Mouse (Mus musculus) neural tube, embryonic 12.5 days (tissue): Measurements from ENCODE around the gene Pgp. TPM values are rescaled to one million over a fixed set of nuclear protein-coding genes. Genes with fewer than 3 reads are reported as not detected.

Experiments
- ATAC-seq: fragments of 200-750 bp; cut with Nextera tagmentation; 2 replicates; pipeline ENCODE4 v1.8.0; 2017; ENCODE audit warnings: low read depth, mild to moderate bottlenecking, moderate TSS enrichment, moderate library complexity; ENCODE audit not compliant: low FRiP score
- H3K27ac ChIP-seq: fragments of 300-500 bp; sonication (generic); 2 replicates; pipeline ENCODE4 v1.5.1; 2016
- H3K27me3 ChIP-seq: fragments of 300-500 bp; sonication (generic); replicated peaks from 2 replicates; pipeline ENCODE4 v1.6.1; 2016; ENCODE audit warnings: mild to moderate bottlenecking
- H3K36me3 ChIP-seq: fragments of 300-500 bp; sonication (generic); 2 replicates; pipeline ENCODE4 v1.6.1; 2016; ENCODE audit warnings: mild to moderate bottlenecking
- H3K4me1 ChIP-seq: fragments of 300-500 bp; sonication (generic); 2 replicates; pipeline ENCODE4 v1.6.1; 2016
- H3K4me2 ChIP-seq: fragments of 300-500 bp; sonication (generic); replicated peaks from 2 replicates; pipeline ENCODE4 v1.6.1; 2016; ENCODE audit warnings: mild to moderate bottlenecking
- H3K4me3 ChIP-seq: fragments of 300-500 bp; sonication (generic); 2 replicates; pipeline ENCODE4 v1.5.1; 2016
- H3K9ac ChIP-seq: fragments of 300-500 bp; sonication (generic); 2 replicates; pipeline ENCODE4 v1.6.1; 2016; ENCODE audit warnings: mild to moderate bottlenecking
- H3K9me3 ChIP-seq: fragments of 300-500 bp; sonication (generic); 2 replicates; pipeline ENCODE4 v1.6.1; 2016; ENCODE audit warnings: mild to moderate bottlenecking
- WGBS: fragments of 180-500 bp; shearing (Covaris S2); methylation state at CpG from one replicate; pipeline ENCODE4 v1.1.7; 2016; 5-methylcytosine and 5-hydroxymethylcytosine counted together
- polyA plus RNA-seq: library from polyadenylated mRNA; unstranded; fragments of >200 nt; fragmentation: Nextera tagmentation; extraction: Ambion mirVana; gene quantifications from 2 replicates; pipeline ENCODE4 v1.2.1, GENCODE M21; 2016

The Pgp gene
- polyA plus RNA-seq, 1 experiment from 2014 or later: 58.6 TPM

GRCm38 (mm10) chr17:24463374-24464133 lies 6.6 kb upstream of the Pgp start:
- H3K4me3 ChIP-seq: no peak overlapping the region
- no peak overlapping the region for H3K9ac ChIP-seq
- no peaks in the 10 kb centered on the region for H3K4me1 ChIP-seq
- no peaks in the 10 kb centered on the region for H3K27me3 ChIP-seq
- no peak for ATAC-seq
- no peaks in the 10 kb centered on the region for H3K9me3 ChIP-seq
- WGBS: 61% methylated on average over 6 of the region's 6 CpGs
- H3K4me2 ChIP-seq: no peak overlapping the region
- no peaks in the 10 kb centered on the region for H3K36me3 ChIP-seq
- no peak overlapping the region for H3K27ac ChIP-seq

- ATAC-seq: no peak
- Histone ChIP-seq H3K4me2 (no peak overlapping the region), H3K4me3 (no peak overlapping the region), H3K9me3 (no peaks in the 10 kb centered on the region), H3K27ac (no peak overlapping the region), H3K9ac (no peak overlapping the region), H3K36me3 (peaks cover 3% of the 10 kb centered on the region), H3K4me1 (peaks cover 30% of the 10 kb centered on the region), H3K27me3 (no peaks in the 10 kb centered on the region)
- WGBS: 89% methylated on average over 5 of the region's 5 CpGs
Observed at GRCm38 (mm10) chr17:24468636-24469246, 1.5 kb upstream of the Pgp start.

- peaks cover 36% of the 10 kb centered on the region for H3K4me1 ChIP-seq
- no peaks in the 10 kb centered on the region for H3K27me3 ChIP-seq
- peak overlapping the region; percentile 57; the same call in 1 of the 2 replicates for H3K27ac ChIP-seq
- H3K9me3 ChIP-seq: no peaks in the 10 kb centered on the region
- WGBS: 19% methylated on average over 7 of the region's 7 CpGs
- H3K36me3 ChIP-seq: peaks cover 10% of the 10 kb centered on the region
- peak overlapping the region; percentile 84 for H3K4me3 ChIP-seq
- ATAC-seq: peak; percentile 4
- H3K9ac ChIP-seq: peak overlapping the region; percentile 88; the same call in 1 of the 2 replicates
- H3K4me2 ChIP-seq: peak overlapping the region; percentile 100
Observed at GRCm38 (mm10) chr17:24469336-24469909, 769 bp upstream of the Pgp start.

GRCm38 (mm10) chr17:24470701-24471527 lies 722 bp downstream of the Pgp start:
- Histone ChIP-seq H3K4me1 (peaks cover 36% of the 10 kb centered on the region), H3K27ac (peak overlapping the region; percentile 68; the same call in 1 of the 2 replicates), H3K9me3 (no peaks in the 10 kb centered on the region), H3K36me3 (peaks cover 25% of the 10 kb centered on the region), H3K4me2 (peak overlapping the region; percentile 100), H3K4me3 (peak overlapping the region; percentile 84), H3K27me3 (no peaks in the 10 kb centered on the region), H3K9ac (peak overlapping the region; percentile 88)
- peak; percentile 43 for ATAC-seq
- under 1% methylated on average over 68 of the region's 68 CpGs for WGBS

GRCm38 (mm10) chr17:24472512-24472911 lies 2.3 kb downstream of the Pgp start:
- Histone ChIP-seq H3K4me3 (peak overlapping the region; percentile 13; the same call in 1 of the 2 replicates), H3K9ac (no peak overlapping the region), H3K4me2 (peak overlapping the region; percentile 100), H3K27me3 (no peaks in the 10 kb centered on the region), H3K4me1 (peaks cover 36% of the 10 kb centered on the region), H3K9me3 (no peaks in the 10 kb centered on the region), H3K36me3 (peaks cover 38% of the 10 kb centered on the region), H3K27ac (no peak overlapping the region)
- no peak for ATAC-seq
- WGBS: 74% methylated on average over 4 of the region's 4 CpGs

- Histone ChIP-seq H3K9me3 (no peaks in the 10 kb centered on the region), H3K9ac (no peak within 1 kb of the TSS), H3K27ac (no peak within 1 kb of the TSS), H3K36me3 (peaks cover 38% of the 10 kb centered on the region), H3K4me3 (no peak within 1 kb of the TSS), H3K27me3 (no peaks in the 10 kb centered on the region), H3K4me1 (peaks cover 45% of the 10 kb centered on the region), H3K4me2 (peak within 1 kb of the TSS; percentile 100)
- WGBS: 73% methylated on average over 6 of the region's 6 CpGs
- ATAC-seq: no peak
Observed at GRCm38 (mm10) chr17:24473612-24474275, 3.6 kb downstream of the Pgp start, which contains the start of gene Bricd5. TSS of gene Bricd5 (plus strand) at chr17:24473884.

GRCm38 (mm10) chr17:24474557-24474956 lies 4.4 kb downstream of the Pgp start:
- WGBS: 77% methylated on average over 5 of the region's 5 CpGs
- Histone ChIP-seq H3K27me3 (no peaks in the 10 kb centered on the region), H3K9ac (no peak overlapping the region), H3K4me1 (peaks cover 45% of the 10 kb centered on the region), H3K27ac (no peak overlapping the region), H3K4me2 (no peak overlapping the region), H3K36me3 (peaks cover 38% of the 10 kb centered on the region), H3K9me3 (no peaks in the 10 kb centered on the region), H3K4me3 (no peak overlapping the region)
- no peak for ATAC-seq

- no peaks in the 10 kb centered on the region for H3K9me3 ChIP-seq
- 90% methylated on average over 6 of the region's 6 CpGs for WGBS
- ATAC-seq: no peak
- H3K36me3 ChIP-seq: peaks cover 38% of the 10 kb centered on the region
- H3K27me3 ChIP-seq: no peaks in the 10 kb centered on the region
- H3K27ac ChIP-seq: no peak overlapping the region
- H3K4me1 ChIP-seq: peaks cover 48% of the 10 kb centered on the region
- no peak overlapping the region for H3K4me2 ChIP-seq
- no peak overlapping the region for H3K9ac ChIP-seq
- no peak overlapping the region for H3K4me3 ChIP-seq
Observed at GRCm38 (mm10) chr17:24475586-24475985, 5.4 kb downstream of the Pgp start.

GRCm38 (mm10) chr17:24476022-24476776 lies 6.0 kb downstream of the Pgp start:
- H3K27me3 ChIP-seq: no peaks in the 10 kb centered on the region
- peaks cover 38% of the 10 kb centered on the region for H3K36me3 ChIP-seq
- H3K4me3 ChIP-seq: no peak overlapping the region
- 96% methylated on average over 10 of the region's 10 CpGs for WGBS
- H3K4me2 ChIP-seq: no peak overlapping the region
- no peak for ATAC-seq
- peaks cover 43% of the 10 kb centered on the region for H3K4me1 ChIP-seq
- no peaks in the 10 kb centered on the region for H3K9me3 ChIP-seq
- H3K27ac ChIP-seq: no peak overlapping the region
- H3K9ac ChIP-seq: no peak overlapping the region

GRCm38 (mm10) chr17:24477053-24477984 lies 7.1 kb downstream of the Pgp start:
- no peak for ATAC-seq
- Histone ChIP-seq H3K4me1 (peaks cover 32% of the 10 kb centered on the region), H3K4me3 (no peak overlapping the region), H3K9me3 (no peaks in the 10 kb centered on the region), H3K9ac (peak overlapping the region; percentile 74), H3K4me2 (peak overlapping the region; percentile 62), H3K27ac (no peak overlapping the region), H3K27me3 (no peaks in the 10 kb centered on the region), H3K36me3 (peaks cover 38% of the 10 kb centered on the region)
- 95% methylated on average over 20 of the region's 20 CpGs for WGBS
